Mouse (Mus musculus) hindbrain, embryonic 10.5 days (tissue): ENCODE measurements at regions not wholly inside any gene's neighbourhood (a gene's known extent, or its start where the extent isn't known, plus 50 kb on each side); places are given as distances from the start of the nearest gene placed in this dataset.

Experiments used
- DNase-seq: peaks from one replicate; pipeline ENCODE4 v3.0.0-alpha.2; 2017; ENCODE audit warnings: low spot score
- H3K27ac ChIP-seq: fragments of 300-500 bp; sonication (generic); 2 replicates; pipeline ENCODE4 v1.5.1; 2016; ENCODE audit warnings: mild to moderate bottlenecking, moderate library complexity
- H3K27me3 ChIP-seq: fragments of 300-500 bp; sonication (generic); 2 replicates; pipeline ENCODE4 v1.6.1; 2016; ENCODE audit warnings: mild to moderate bottlenecking; ENCODE audit not compliant: poor library complexity, insufficient read depth, severe bottlenecking
- H3K36me3 ChIP-seq: fragments of 300-500 bp; sonication (generic); 2 replicates; pipeline ENCODE4 v1.6.1; 2016; ENCODE audit warnings: mild to moderate bottlenecking, moderate library complexity
- H3K4me1 ChIP-seq: fragments of 300-500 bp; sonication (generic); replicated peaks from 2 replicates; pipeline ENCODE4 v1.6.1; 2016; ENCODE audit warnings: mild to moderate bottlenecking
- H3K4me3 ChIP-seq: fragments of 300-500 bp; sonication (generic); 2 replicates; pipeline ENCODE4 v1.5.1; 2016; ENCODE audit warnings: mild to moderate bottlenecking, moderate library complexity
- H3K9me3 ChIP-seq: fragments of 300-500 bp; sonication (generic); 2 replicates; pipeline ENCODE4 v1.6.1; 2016; ENCODE audit warnings: mild to moderate bottlenecking, moderate library complexity
- WGBS: fragments of 180-500 bp; shearing (Covaris S2); methylation state at CpG from one replicate; pipeline ENCODE4 v1.1.7; 2016; 5-methylcytosine and 5-hydroxymethylcytosine counted together

GRCm38 (mm10) chr2:117886516-117886915 is 225.2 kb upstream of the Thbs1 start:
- Histone ChIP-seq H3K27me3 (no peaks in the 10 kb centered on the region), H3K9me3 (no peaks in the 10 kb centered on the region), H3K4me3 (no peak overlapping the region), H3K27ac (no peak overlapping the region), H3K4me1 (no peaks in the 10 kb centered on the region), H3K36me3 (no peaks in the 10 kb centered on the region)
- 69% methylated on average over 3 of the region's 3 CpGs for WGBS
- DNase-seq = no peak

- H3K27ac ChIP-seq = no peak overlapping the region
- no peaks in the 10 kb centered on the region for H3K27me3 ChIP-seq
- H3K4me1 ChIP-seq = no peaks in the 10 kb centered on the region
- WGBS = 90% methylated on average over 2 of the region's 2 CpGs
- no peaks in the 10 kb centered on the region for H3K9me3 ChIP-seq
- H3K4me3 ChIP-seq = no peak overlapping the region
- DNase-seq = no peak
- H3K36me3 ChIP-seq = no peaks in the 10 kb centered on the region
Measured at GRCm38 (mm10) chr2:117901311-117901710, 210.4 kb upstream of the Thbs1 start.

- Histone ChIP-seq H3K27me3 (no peaks in the 10 kb centered on the region), H3K36me3 (no peaks in the 10 kb centered on the region), H3K9me3 (no peaks in the 10 kb centered on the region), H3K4me3 (no peak overlapping the region), H3K27ac (no peak overlapping the region), H3K4me1 (no peaks in the 10 kb centered on the region)
- 84% methylated on average over 5 of the region's 5 CpGs for WGBS
- no peak for DNase-seq
Measured at GRCm38 (mm10) chr2:117902837-117903236, 208.8 kb upstream of the Thbs1 start.

- Histone ChIP-seq H3K9me3 (no peaks in the 10 kb centered on the region), H3K36me3 (no peaks in the 10 kb centered on the region), H3K27ac (no peak overlapping the region), H3K4me1 (no peaks in the 10 kb centered on the region), H3K4me3 (no peak overlapping the region), H3K27me3 (no peaks in the 10 kb centered on the region)
- 87% methylated on average over 2 of the region's 2 CpGs for WGBS
- DNase-seq = no peak
Measured at GRCm38 (mm10) chr2:117903705-117904104, 208.0 kb upstream of the Thbs1 start.

- H3K36me3 ChIP-seq = no peaks in the 10 kb centered on the region
- H3K27ac ChIP-seq = no peak overlapping the region
- no peaks in the 10 kb centered on the region for H3K4me1 ChIP-seq
- no peaks in the 10 kb centered on the region for H3K27me3 ChIP-seq
- no peaks in the 10 kb centered on the region for H3K9me3 ChIP-seq
- 88% methylated on average over 2 of the region's 2 CpGs for WGBS
- no peak overlapping the region for H3K4me3 ChIP-seq
- no peak for DNase-seq
Measured at GRCm38 (mm10) chr2:117906509-117906908, 205.2 kb upstream of the Thbs1 start.

- Histone ChIP-seq H3K27ac (no peak overlapping the region), H3K9me3 (no peaks in the 10 kb centered on the region), H3K4me1 (no peaks in the 10 kb centered on the region), H3K36me3 (no peaks in the 10 kb centered on the region), H3K27me3 (no peaks in the 10 kb centered on the region), H3K4me3 (no peak overlapping the region)
- no peak for DNase-seq
- WGBS = 76% methylated on average over 1 of the region's 1 CpGs
Measured at GRCm38 (mm10) chr2:117910781-117911180, 200.9 kb upstream of the Thbs1 start.

GRCm38 (mm10) chr2:117912722-117913121 is 199.0 kb upstream of the Thbs1 start:
- H3K36me3 ChIP-seq = no peaks in the 10 kb centered on the region
- WGBS = 71% methylated on average over 2 of the region's 2 CpGs
- DNase-seq = no peak
- no peaks in the 10 kb centered on the region for H3K27me3 ChIP-seq
- H3K4me3 ChIP-seq = no peak overlapping the region
- no peaks in the 10 kb centered on the region for H3K4me1 ChIP-seq
- H3K27ac ChIP-seq = no peak overlapping the region
- no peaks in the 10 kb centered on the region for H3K9me3 ChIP-seq

GRCm38 (mm10) chr2:117913846-117914245 is 197.8 kb upstream of the Thbs1 start:
- DNase-seq = no peak
- Histone ChIP-seq H3K4me1 (no peaks in the 10 kb centered on the region), H3K36me3 (no peaks in the 10 kb centered on the region), H3K4me3 (no peak overlapping the region), H3K27me3 (no peaks in the 10 kb centered on the region), H3K9me3 (no peaks in the 10 kb centered on the region), H3K27ac (no peak overlapping the region)
- WGBS = 93% methylated on average over 4 of the region's 4 CpGs

GRCm38 (mm10) chr2:117915821-117916220 is 195.9 kb upstream of the Thbs1 start:
- no peak for DNase-seq
- Histone ChIP-seq H3K36me3 (no peaks in the 10 kb centered on the region), H3K27ac (no peak overlapping the region), H3K4me3 (no peak overlapping the region), H3K27me3 (no peaks in the 10 kb centered on the region), H3K4me1 (no peaks in the 10 kb centered on the region), H3K9me3 (no peaks in the 10 kb centered on the region)
- 93% methylated on average over 2 of the region's 2 CpGs for WGBS

- Histone ChIP-seq H3K27me3 (no peaks in the 10 kb centered on the region), H3K4me3 (no peak overlapping the region), H3K9me3 (no peaks in the 10 kb centered on the region), H3K36me3 (no peaks in the 10 kb centered on the region), H3K27ac (no peak overlapping the region), H3K4me1 (no peaks in the 10 kb centered on the region)
- no peak for DNase-seq
- 85% methylated on average over 3 of the region's 3 CpGs for WGBS
Measured at GRCm38 (mm10) chr2:117917181-117917580, 194.5 kb upstream of the Thbs1 start.

GRCm38 (mm10) chr2:117924877-117925276 is 186.8 kb upstream of the Thbs1 start:
- 39% methylated on average over 5 of the region's 5 CpGs for WGBS
- Histone ChIP-seq H3K27ac (no peak overlapping the region), H3K4me1 (peaks cover 8% of the 10 kb centered on the region)

GRCm38 (mm10) chr2:117925412-117925811 is 186.3 kb upstream of the Thbs1 start:
- no peak for DNase-seq
- Histone ChIP-seq H3K4me3 (no peak overlapping the region), H3K4me1 (peaks cover 8% of the 10 kb centered on the region), H3K27me3 (peaks cover 24% of the 10 kb centered on the region), H3K9me3 (no peaks in the 10 kb centered on the region), H3K27ac (no peak overlapping the region), H3K36me3 (no peaks in the 10 kb centered on the region)
- WGBS = 95% methylated on average over 5 of the region's 5 CpGs

More at GRCm38 (mm10) chr2:117924877-117925276, 186.8 kb upstream of the Thbs1 start:
- peak; percentile 14 for DNase-seq
- Histone ChIP-seq H3K36me3 (no peaks in the 10 kb centered on the region), H3K4me3 (no peak overlapping the region), H3K27me3 (peaks cover 19% of the 10 kb centered on the region), H3K9me3 (no peaks in the 10 kb centered on the region)

GRCm38 (mm10) chr2:117928062-117928461 is 183.6 kb upstream of the Thbs1 start:
- no peak for DNase-seq
- WGBS = 68% methylated on average over 6 of the region's 6 CpGs

GRCm38 (mm10) chr2:117929586-117929985 is 182.1 kb upstream of the Thbs1 start:
- Histone ChIP-seq H3K4me1 (peaks cover 6% of the 10 kb centered on the region), H3K4me3 (no peak overlapping the region), H3K27me3 (peaks cover 25% of the 10 kb centered on the region), H3K36me3 (no peaks in the 10 kb centered on the region), H3K9me3 (no peaks in the 10 kb centered on the region), H3K27ac (no peak overlapping the region)
- WGBS = 89% methylated on average over 1 of the region's 1 CpGs
- no peak for DNase-seq

More at GRCm38 (mm10) chr2:117928062-117928461, 183.6 kb upstream of the Thbs1 start:
- H3K27me3 ChIP-seq = peaks cover 25% of the 10 kb centered on the region
- H3K9me3 ChIP-seq = no peaks in the 10 kb centered on the region
- H3K27ac ChIP-seq = no peak overlapping the region
- no peaks in the 10 kb centered on the region for H3K36me3 ChIP-seq
- H3K4me1 ChIP-seq = peaks cover 8% of the 10 kb centered on the region
- no peak overlapping the region for H3K4me3 ChIP-seq
